Mouse (Mus musculus) embryonic stem cell, embryonic (primary cell): ENCODE results near the gene U2af1l4.

ENCODE experiments used
- CTCF ChIA-PET, 4 experiments: fragments of 300-600 bp in 2 of 4; fragments of 350-600 bp in 2 of 4; sonication (Branson Sonifier 250); formaldehyde crosslinking; loops; one replicate each; lab custom pipeline; 2022; ENCODE audit warnings: inconsistent platforms in 2 of 4; lab: Charles Lee
- POLR2A ChIA-PET, 4 experiments: fragments of 300-600 bp in 2 of 4; fragments of 350-600 bp in 2 of 4; sonication (Branson Sonifier 250); formaldehyde crosslinking; loops; one replicate each; lab custom pipeline; 2022; ENCODE audit warnings: antibody characterized with exemption in 4 of 4, inconsistent platforms in 1 of 4; lab: Charles Lee

Gene U2af1l4

DNA sequence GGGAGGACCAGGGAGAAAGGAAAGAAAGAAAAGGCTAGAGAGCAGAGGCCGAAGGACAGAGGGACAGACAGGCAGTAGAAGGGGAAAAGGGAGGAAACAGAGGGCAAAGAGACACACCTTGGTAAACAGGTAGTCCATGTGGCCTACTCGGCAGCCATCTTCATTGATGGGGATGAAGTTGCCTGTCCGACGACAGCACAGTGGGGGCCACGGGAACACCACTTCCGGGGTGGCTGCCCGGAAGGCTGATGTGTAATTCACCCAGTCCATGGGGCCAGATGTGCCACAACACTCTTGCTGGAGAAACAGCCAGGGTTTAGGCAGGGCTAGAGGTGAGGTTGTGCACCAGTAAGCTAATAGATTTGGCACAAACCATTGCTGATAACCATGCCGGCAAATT, 41.8 kb downstream of the U2af1l4 start:
- POLR2A ChIA-PET = interaction anchor here (0.6 to 5.3 kb wide), 18 partner anchors 9 to 352 kb away, joined by 3 to 85 read pairs (median 4); partner anchors contain the start of genes Kmt2b (in 3 of the 4), Cox6b1 (in 1 of the 4), Hspb6 (in 1 of the 4) and Proser3 (in 1 of the 4)

DNA sequence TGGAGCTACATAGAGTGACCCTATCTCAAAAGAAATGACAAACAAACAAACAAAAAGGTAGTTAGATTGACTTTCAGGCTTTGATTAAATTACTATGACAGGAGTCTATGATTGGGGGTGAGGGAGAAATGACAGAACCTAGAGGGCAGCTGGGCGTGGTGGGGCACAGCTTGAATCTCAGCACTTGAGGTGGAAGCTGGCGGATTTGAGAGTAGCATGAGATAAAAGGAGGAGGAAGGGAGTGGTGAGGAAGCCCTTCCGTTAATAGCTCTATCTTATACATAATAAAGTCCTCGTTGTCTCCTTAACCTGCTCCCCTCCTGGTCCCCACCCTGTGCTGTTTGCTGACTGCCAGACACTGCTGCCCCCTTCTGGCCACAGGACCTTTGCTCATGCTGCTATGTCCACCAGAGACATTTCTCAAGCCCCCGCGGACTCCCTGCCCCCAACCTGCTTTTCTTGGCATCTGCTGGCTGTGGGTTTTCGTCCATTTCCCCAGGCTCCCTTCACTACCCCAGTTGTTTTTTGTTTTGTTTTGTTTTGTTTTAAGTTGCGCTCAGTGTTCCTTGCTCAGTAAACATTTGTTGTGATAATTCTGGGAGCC, 44.7 kb downstream of the U2af1l4 start:
- POLR2A ChIA-PET = interaction anchor here (0.6 to 5.6 kb wide), 48 partner anchors 8 to 329 kb away, joined by 3 to 79 read pairs (median 4); partner anchors contain the start of genes Cox6b1 (in 3 of the 4), Hspb6 (in 3 of the 4), Kmt2b (in 3 of the 4) and Proser3 (in 3 of the 4)
- CTCF ChIA-PET = interaction anchor here (0.5 to 4.1 kb wide), 71 partner anchors 9 to 450 kb away, joined by 3 to 43 read pairs (median 4); partner anchors contain the start of genes Cox6b1 (in 3 of the 4), Zbtb32 (in 3 of the 4), Gm49396 (in 2 of the 4) and Hspb6 (in 2 of the 4)

More for the DNA sequence above, 41.8 kb downstream of the U2af1l4 start:
- CTCF ChIA-PET = interaction anchor here in 3 of 4 experiments (0.6 to 4.4 kb wide), 10 partner anchors 9 to 273 kb away, joined by 3 to 29 read pairs (median 4); partner anchors contain the start of genes Upk1a (in 2 of the 3) and Kmt2b (in 1 of the 3)

DNA sequence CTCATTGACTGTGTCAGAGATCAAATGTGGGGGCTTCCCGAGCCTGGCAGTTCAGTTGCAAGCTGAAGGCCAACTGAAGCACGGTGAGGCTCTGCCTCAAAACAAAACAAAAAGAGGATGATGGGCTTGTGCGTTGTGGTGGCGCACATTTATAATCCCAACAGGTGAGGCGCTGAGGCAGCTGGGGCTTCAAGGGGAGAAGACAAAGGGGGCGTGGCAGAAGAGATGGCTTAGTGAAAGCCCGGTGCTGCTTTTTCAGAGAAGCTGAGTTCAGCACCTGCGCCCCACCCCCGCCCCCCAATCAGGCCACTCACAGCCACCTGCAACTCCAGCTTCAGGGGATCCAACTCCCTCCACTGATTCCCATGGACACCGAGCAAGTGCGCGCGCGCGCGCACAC, 45.4 kb downstream of the U2af1l4 start:
- CTCF ChIA-PET = interaction anchor here (0.5 to 4.1 kb wide), 41 partner anchors 8 to 666 kb away, joined by 3 to 43 read pairs (median 5); partner anchors contain the start of genes Cox6b1 (in 2 of the 4), Kmt2b (in 2 of the 4), Zbtb32 (in 2 of the 4) and E130208F15Rik (in 1 of the 4)
- POLR2A ChIA-PET = interaction anchor here (0.6 to 5.6 kb wide), 41 partner anchors 8 to 328 kb away, joined by 3 to 79 read pairs (median 4); partner anchors contain the start of genes Cox6b1 (in 3 of the 4), Hspb6 (in 3 of the 4), Kmt2b (in 3 of the 4) and Proser3 (in 3 of the 4)

DNA sequence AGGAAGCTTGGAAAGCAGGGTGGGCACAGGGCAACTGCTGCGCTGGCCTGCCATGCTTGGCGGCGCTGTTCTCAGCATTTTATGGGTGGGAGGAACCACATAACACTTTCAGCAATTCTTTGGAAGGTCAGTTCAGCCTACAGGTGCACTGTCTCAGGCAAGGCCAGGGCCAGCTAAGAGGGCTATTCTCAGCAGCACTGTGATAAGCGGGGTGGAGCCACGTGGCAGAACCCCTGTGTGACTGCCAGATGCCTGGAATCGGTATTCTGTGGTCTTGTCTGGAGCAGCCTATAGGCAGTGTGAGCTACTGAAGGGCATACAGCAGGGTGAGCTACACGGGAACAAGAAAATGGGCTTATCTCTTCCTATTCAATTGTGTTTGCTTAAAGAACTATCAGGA, 46.9 kb downstream of the U2af1l4 start:
- ChIA-PET CTCF (interaction anchor here (0.5 to 4.1 kb wide), 19 partner anchors 9 to 488 kb away, joined by 3 to 43 read pairs (median 3); partner anchors contain the start of genes Kmt2b (in 2 of the 4), Zbtb32 (in 2 of the 4), Cox6b1 (in 1 of the 4) and Prodh2 (in 1 of the 4)), POLR2A (interaction anchor here in 2 of 4 experiments (0.6 to 5.6 kb wide), 16 partner anchors 10 to 173 kb away, joined by 3 to 79 read pairs (median 4); partner anchors contain the start of genes Kmt2b (in 2 of the 2), Zbtb32 (in 2 of the 2), Cox6b1 (in 1 of the 2) and Haus5 (in 1 of the 2))

DNA sequence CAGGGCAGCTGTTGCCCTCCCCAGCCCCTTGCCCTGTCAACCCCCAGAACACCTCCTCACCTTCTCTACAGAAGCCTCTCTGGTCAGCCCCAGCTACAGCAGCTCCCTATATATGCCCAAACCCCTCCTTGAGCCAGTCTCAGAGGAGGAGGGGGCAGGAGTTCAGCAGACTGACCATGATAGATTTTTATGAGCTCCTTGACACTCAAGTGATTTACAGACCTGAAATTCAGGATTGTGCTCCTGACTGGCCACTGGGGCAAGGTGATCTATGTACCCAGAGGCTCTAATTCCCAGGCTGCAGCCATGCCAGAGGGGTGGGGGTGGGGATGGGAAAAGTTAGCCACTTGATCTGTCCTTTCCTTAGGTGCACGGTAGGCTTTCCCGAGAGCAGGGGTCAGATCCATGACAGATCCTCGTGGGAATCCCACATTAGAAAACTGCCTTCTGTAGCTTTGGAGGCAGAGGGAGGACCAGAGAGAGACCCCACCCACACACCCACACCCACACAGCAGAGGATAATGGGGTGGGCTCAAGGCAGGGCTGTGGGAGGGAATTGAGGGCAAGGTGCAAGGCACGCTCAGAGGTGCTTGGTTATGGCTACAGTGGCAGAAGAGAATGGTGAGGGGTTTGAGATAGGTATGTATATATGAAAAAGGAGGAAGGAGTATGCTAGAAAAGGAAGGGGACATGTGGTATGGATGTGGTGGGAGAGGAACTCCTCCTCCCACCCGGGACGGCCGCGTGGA, 49.7 kb downstream of the U2af1l4 start, which contains the start of gene Upk1a:
Gene Upk1a (minus strand): TSS at position 194 of the 749 bp plus-strand sequence.
- POLR2A ChIA-PET = interaction anchor here in 2 of 4 experiments (0.6 to 5.6 kb wide), 12 partner anchors 10 to 333 kb away, joined by 3 to 58 read pairs (median 5); partner anchors contain the start of genes Kmt2b (in 2 of the 2), Cox6b1 (in 1 of the 2), Thap8 (in 1 of the 2) and Wdr62 (in 1 of the 2)
- CTCF ChIA-PET = interaction anchor here (0.5 to 3.2 kb wide), 50 partner anchors 9 to 591 kb away, joined by 3 to 29 read pairs (median 4); partner anchors contain the start of genes Cox6b1 (in 2 of the 4), Alkbh6 (in 1 of the 4), Haus5 (in 1 of the 4) and Kmt2b (in 1 of the 4)

DNA sequence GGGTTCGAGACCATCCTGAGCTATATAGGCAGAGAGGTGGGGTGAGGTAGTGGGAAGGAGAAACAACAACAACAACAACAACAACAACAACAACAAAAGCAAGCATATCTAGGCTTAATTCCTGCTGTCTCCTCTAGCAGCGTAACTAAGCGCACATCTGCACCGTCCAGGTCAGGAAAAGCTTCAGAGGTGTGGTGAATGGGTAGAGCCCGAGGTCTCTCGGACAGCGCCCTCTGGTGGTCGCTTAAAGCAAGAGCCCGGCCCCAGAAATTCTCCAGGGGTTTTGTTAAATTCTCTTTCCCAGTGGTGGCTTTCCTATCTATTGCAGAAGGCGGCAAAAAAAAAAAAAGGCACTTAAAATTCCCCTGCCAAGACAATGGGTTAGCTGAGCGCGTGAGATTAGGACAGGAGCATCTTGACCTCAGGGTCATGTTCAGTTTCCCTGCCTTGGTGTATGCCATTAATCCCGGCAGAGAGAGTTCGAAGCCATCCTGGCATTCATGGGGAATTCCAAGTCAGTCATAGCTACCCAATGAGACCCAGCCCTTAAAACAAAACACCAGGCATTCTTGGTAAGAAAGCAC, 50.5 kb downstream of the U2af1l4 start:
- POLR2A ChIA-PET = interaction anchor here (0.8 to 5.6 kb wide), 17 partner anchors 9 to 589 kb away, joined by 3 to 58 read pairs (median 8); partner anchors contain the start of genes Cox6b1 (in 3 of the 4), Kmt2b (in 2 of the 4), Hspb6 (in 1 of the 4) and Proser3 (in 1 of the 4)
- CTCF ChIA-PET = interaction anchor here (0.5 to 3.2 kb wide), 58 partner anchors 9 to 1458 kb away, joined by 3 to 29 read pairs (median 4); partner anchors contain the start of genes Cox6b1 (in 2 of the 4), Kmt2b (in 2 of the 4), Alkbh6 (in 1 of the 4) and Haus5 (in 1 of the 4)

DNA sequence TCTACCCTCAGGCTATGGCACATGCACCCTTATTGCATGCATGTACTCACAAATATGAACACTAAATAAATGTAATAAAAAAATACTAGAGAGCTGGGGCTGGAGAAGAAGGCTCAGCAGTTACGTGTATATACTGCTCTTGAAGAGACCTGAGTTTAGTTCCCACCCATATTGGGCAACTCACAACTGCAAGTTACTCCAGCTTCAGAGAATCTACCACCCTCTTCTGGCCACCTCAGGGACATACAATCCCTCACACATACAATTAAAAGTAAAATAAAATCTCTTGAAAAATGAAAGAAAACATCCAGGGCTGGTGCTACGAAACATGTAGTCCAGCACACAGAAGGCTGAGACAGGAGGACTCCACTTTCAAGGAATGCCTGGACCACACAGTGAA, 51.4 kb downstream of the U2af1l4 start:
- POLR2A ChIA-PET = interaction anchor here (0.7 to 5.6 kb wide), 20 partner anchors 7 to 590 kb away, joined by 3 to 58 read pairs (median 6); partner anchors contain the start of genes Cox6b1 (in 3 of the 4), Hspb6 (in 2 of the 4), Kmt2b (in 2 of the 4) and Proser3 (in 2 of the 4)
- CTCF ChIA-PET = interaction anchor here (0.6 to 3.2 kb wide), 32 partner anchors 10 to 1459 kb away, joined by 3 to 29 read pairs (median 5); partner anchors contain the start of genes Cox6b1 (in 1 of the 4), Kmt2b (in 1 of the 4), Prodh2 (in 1 of the 4) and Proser3 (in 1 of the 4)
